Mouse (Mus musculus): Measurements from ENCODE around the gene Zbtb8b.

DNA sequence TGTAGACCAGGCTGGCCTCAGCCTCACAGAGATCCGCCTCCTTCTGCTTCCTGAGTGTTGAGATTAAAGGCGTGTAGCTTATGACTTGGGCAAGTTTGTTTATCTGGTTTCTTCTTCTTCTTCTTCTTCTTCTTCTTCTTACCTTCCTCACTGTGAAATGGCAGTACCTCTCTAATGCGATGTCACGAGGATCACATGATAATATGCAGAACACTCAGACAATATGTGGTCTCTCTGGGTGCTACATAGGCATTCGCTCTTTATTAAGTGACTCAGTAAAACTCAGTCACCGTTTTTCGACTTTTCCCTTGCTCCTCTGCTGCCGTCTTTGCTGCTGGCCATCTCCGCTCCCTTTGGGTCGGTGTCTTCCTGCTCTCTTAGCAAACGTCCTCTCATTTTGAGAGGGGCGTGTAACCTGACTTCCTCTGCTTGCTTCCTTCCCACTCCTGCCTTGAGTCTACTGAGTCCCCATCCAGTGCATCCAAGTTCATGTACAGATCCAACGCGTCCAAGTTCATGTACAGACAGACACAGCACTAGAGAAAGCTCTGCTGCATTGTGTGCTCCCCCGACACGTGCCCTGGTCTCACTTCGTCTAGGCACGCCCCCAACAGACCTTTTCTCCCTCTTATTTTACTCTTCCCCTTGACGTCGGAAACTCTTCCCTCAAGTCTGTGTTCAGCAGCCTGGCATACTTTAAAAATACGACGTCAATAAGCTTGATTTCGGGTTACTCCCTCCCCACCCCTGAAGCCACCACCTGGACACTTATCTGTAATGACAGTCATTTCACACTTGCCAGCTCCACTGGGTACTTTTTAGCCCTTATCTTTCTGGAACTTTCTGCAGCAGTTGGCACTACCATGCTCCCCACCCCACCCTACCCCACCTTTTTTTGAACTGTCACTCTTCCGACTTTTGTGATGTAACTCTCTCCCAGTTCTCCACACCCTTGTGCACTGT, 22.7 kb upstream of the Zbtb8b start:
- peak; percentile 91 for TF ChIP-seq EP300 (IDR thresholded peaks at IDR 0.05; ENCODE audit: low read depth)
- TF ChIP-seq CTCF (IDR thresholded peaks at IDR 0.05; ENCODE audit: low read depth), result no peak

Data from liver, embryonic 14.5 days (tissue).